Mouse (Mus musculus) right cerebral cortex, postnatal 36 days (tissue): ENCODE results near the gene 5530400C23Rik.
"Not testable (repeated sequence)": the region's sequence is repeated elsewhere in the genome, so short reads cannot be mapped to it uniquely, and the experiment has no call there.

Experiments used
- DNase-seq, 2 experiments: peaks; one replicate each; pipeline ENCODE4 v3.0.0; 2022; ENCODE audit warnings: low spot score in 2 of 2, mixed read lengths in 1 of 2

The 5530400C23Rik gene

DNA sequence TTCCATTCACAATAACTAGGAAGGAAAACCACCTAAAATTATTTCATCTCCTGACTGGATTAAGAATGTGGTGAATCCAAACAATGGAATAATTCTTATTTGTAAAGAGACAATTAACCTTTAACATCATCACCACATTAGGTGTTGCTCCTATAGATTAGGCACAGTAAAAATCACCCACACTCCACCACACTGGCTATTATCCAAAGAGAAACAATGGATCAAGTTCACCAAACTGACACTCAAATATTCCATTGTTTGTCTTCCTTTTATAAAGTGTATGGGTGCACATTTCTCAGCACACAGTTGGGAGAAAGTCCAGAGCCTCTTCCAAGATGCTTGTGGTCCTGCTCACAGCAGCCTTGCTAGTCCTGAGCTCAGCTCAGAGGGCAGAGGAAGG lies at the start of gene 5530400C23Rik:
Gene 5530400C23Rik (plus strand): TSS at position 301 of the 400 bp plus-strand sequence.
- DNase-seq = not testable (repeated sequence)

- DNase-seq = no peak
These were observed 14.1 kb downstream of the 5530400C23Rik start for GRCm38 (mm10) chr6:133305952-133306715.

GRCm38 (mm10) chr6:133313896-133314295 lies 21.9 kb downstream of the 5530400C23Rik start:
- not testable (repeated sequence) for DNase-seq

DNA sequence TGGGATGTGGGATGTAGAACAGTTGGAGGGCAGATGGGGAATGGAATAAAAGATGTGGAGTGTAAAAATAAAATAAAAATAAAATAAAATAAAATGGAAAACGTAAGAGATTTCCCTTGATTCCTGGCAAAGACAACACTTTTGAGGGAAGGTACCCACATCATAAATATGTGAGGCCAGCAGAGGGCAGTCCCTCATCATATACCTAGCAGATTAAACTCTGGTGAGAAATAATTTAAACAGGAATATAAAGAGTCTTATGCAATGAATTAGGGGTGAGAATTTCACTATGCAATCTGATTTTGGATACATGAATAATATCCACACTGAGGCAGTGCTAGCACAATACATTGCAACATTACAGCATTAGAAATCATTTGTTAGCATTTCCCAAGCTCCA lies 46.5 kb downstream of the 5530400C23Rik start:
- no peak for DNase-seq

- not testable (repeated sequence) for DNase-seq
These were observed 49.7 kb downstream of the 5530400C23Rik start for GRCm38 (mm10) chr6:133341731-133342130.
